Mouse (Mus musculus) right cerebral cortex, postnatal 36 days (tissue): Measurements from ENCODE around the gene Vmn1r218.
"Not testable (repeated sequence)": the region's sequence is repeated elsewhere in the genome, so short reads cannot be mapped to it uniquely, and the experiment has no call there.

Source experiments
- DNase-seq, 2 experiments: peaks; one replicate each; pipeline ENCODE4 v3.0.0; 2022; ENCODE audit warnings: low spot score in 2 of 2, mixed read lengths in 1 of 2

Vmn1r218 gene

GRCm38 (mm10) chr13:23133099-23133498 is at the start of gene Vmn1r218:
TSS of gene Vmn1r218 (plus strand) at chr13:23133155.
- DNase-seq = no peak

- DNase-seq = no peak
Observed at GRCm38 (mm10) chr13:23094386-23094785, 38.6 kb upstream of the Vmn1r218 start.

- DNase-seq = not testable (repeated sequence)
Observed at GRCm38 (mm10) chr13:23118126-23118525, 14.8 kb upstream of the Vmn1r218 start, which contains the start of gene Vmn1r217. TSS of gene Vmn1r217 (minus strand) at chr13:23118226.

- DNase-seq = no peak
Observed at GRCm38 (mm10) chr13:23120611-23121010, 12.3 kb upstream of the Vmn1r218 start.

GRCm38 (mm10) chr13:23133501-23133900 is 546 bp downstream of the Vmn1r218 start:
- DNase-seq = no peak

GRCm38 (mm10) chr13:23138880-23139279 is 5.9 kb downstream of the Vmn1r218 start:
- DNase-seq = no peak

GRCm38 (mm10) chr13:23157848-23158247 is 24.9 kb downstream of the Vmn1r218 start:
- DNase-seq = no peak

- no peak for DNase-seq
Observed at GRCm38 (mm10) chr13:23159012-23159411, 26.1 kb downstream of the Vmn1r218 start, which contains the start of gene Vmn1r219. TSS of gene Vmn1r219 (plus strand) at chr13:23159312.

GRCm38 (mm10) chr13:23166471-23166870 is 33.5 kb downstream of the Vmn1r218 start:
- DNase-seq = not testable (repeated sequence)

GRCm38 (mm10) chr13:23187875-23188274 is 54.9 kb downstream of the Vmn1r218 start, which contains the start of gene Vmn1r220:
TSS of gene Vmn1r220 (minus strand) at chr13:23187975.
- no peak for DNase-seq
